Mouse (Mus musculus) small intestine, adult 2 months (tissue): ENCODE results near the gene Igfbp6.

Experiments
- CTCF ChIP-seq: fragments of 200-500 bp; IDR thresholded peaks from 2 replicates; pipeline ENCODE4 v1.5.1; 2012; ENCODE audit warnings: low read depth, mild to moderate bottlenecking, control low read depth, inconsistent platforms, low read length, moderate library complexity, mixed read lengths; ENCODE audit not compliant: insufficient replicate concordance, insufficient read length; ENCODE audit errors: extremely low read depth
- POLR2A ChIP-seq: fragments of 200-500 bp; IDR thresholded peaks from 2 replicates; pipeline ENCODE4 v1.6.1; 2012; ENCODE audit warnings: low read depth, mild to moderate bottlenecking, control low read depth, inconsistent platforms, low read length, moderate library complexity

DNA sequence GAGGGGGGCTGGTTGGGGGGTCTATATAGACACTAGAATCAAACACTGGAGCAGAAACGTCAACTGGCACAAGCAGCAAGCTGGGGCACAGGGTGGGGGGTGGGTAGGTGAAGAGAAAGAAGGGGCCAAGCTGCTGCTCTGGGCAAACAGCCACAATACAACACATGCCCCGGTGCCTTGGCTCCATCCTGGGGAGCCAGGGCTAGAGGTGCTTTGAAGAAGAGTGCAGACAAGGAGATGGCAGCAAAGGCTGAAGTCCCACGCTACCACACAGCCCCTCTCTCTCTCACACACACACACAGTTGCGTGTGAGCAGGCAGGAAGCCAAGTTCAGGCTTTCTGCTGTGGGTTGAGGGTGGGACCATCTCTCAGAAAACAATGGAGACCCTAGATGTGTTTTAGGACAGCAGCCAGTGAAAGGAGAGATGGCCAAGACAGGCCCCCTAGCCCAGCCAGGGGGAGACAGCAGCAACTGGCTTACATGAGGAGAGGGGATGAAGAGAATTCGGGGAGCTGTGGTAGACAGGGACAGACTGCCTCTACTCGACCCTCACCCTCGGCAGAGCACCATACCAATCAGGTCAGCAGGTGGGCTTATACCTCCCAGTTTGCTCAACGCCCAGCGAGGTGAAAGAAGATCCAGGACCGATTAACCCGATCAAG lies 27.3 kb upstream of the Igfbp6 start:
- no peak for TF ChIP-seq CTCF
- no peak for TF ChIP-seq POLR2A
